Mouse (Mus musculus): Measurements from ENCODE around the gene Olfr765.
"Not testable (repeated sequence)": the region's sequence is repeated elsewhere in the genome, so short reads cannot be mapped to it uniquely, and the experiment has no call there.

DNA sequence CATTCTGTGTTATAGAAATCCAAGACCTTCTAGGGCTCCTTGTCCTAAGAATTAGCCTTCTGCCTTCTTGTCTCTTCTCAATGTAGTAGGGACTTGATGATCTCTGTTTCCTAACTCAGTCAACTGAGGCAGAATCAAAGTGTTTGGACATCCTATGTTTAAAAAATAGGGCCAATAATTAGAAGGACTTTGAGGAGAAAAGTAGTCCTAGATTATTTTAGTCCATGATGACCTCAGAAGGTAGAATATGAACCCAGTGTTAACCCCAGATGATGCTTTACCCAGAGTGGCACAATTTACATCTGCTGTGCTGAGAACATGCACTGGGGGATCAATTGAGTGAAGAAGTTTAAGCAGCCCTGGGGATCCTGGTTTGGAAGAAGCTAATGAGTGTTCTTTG is at the start of gene Olfr765:
- TF ChIP-seq CTCF, POLR2A (IDR thresholded peaks at IDR 0.05; ENCODE audit: extremely low read depth, insufficient read depth, low read length): not testable (repeated sequence)

Measured in cortical plate, adult 2 months (tissue).